Mouse (Mus musculus) limb, embryonic 14.5 days (tissue): ENCODE results near the gene H2afy2. TPM values are rescaled to one million over a fixed set of nuclear protein-coding genes. Genes with fewer than 3 reads are reported as not detected.

Experiments
- ATAC-seq: fragments of 200-750 bp; cut with Nextera tagmentation; 2 replicates; pipeline ENCODE4 v1.8.0; 2017; ENCODE audit warnings: low read depth, moderate number of reproducible peaks, moderate TSS enrichment; ENCODE audit not compliant: low FRiP score
- DNase-seq: peaks from one replicate; pipeline ENCODE4 v3.0.0-alpha.2; 2015; ENCODE audit warnings: low spot score
- H3K27ac ChIP-seq: fragments of 300-500 bp; sonication (generic); replicated peaks from 2 replicates; pipeline ENCODE4 v1.5.1; 2014; ENCODE audit warnings: low read depth, mild to moderate bottlenecking, low read length, moderate library complexity, mixed read lengths
- H3K27me3 ChIP-seq: fragments of 300-500 bp; sonication (generic); 2 replicates; pipeline ENCODE4 v1.6.1; 2014; ENCODE audit warnings: low read length, mixed read lengths; ENCODE audit not compliant: control insufficient read depth, insufficient read depth
- H3K36me3 ChIP-seq: fragments of 300-500 bp; sonication (generic); 2 replicates; pipeline ENCODE4 v1.6.1; 2014; ENCODE audit warnings: mild to moderate bottlenecking, low read length, moderate library complexity, mixed read lengths; ENCODE audit not compliant: control insufficient read depth, insufficient read depth
- H3K4me1 ChIP-seq: fragments of 300-500 bp; sonication (generic); 2 replicates; pipeline ENCODE4 v1.6.1; 2014; ENCODE audit warnings: antibody characterized with exemption, low read length, mixed read lengths; ENCODE audit not compliant: control insufficient read depth, insufficient read depth
- H3K4me2 ChIP-seq: fragments of 300-500 bp; sonication (generic); replicated peaks from 2 replicates; pipeline ENCODE4 v1.6.1; 2014; ENCODE audit warnings: low read depth, mild to moderate bottlenecking, low read length, moderate library complexity; ENCODE audit not compliant: severe bottlenecking
- H3K4me3 ChIP-seq: fragments of 300-500 bp; sonication (generic); replicated peaks from 2 replicates; pipeline ENCODE4 v1.5.1; 2014; ENCODE audit warnings: low read length
- H3K9ac ChIP-seq: fragments of 300-500 bp; sonication (generic); 2 replicates; pipeline ENCODE4 v1.6.1; 2014; ENCODE audit warnings: mild to moderate bottlenecking, low read depth, low read length, moderate library complexity; ENCODE audit not compliant: severe bottlenecking
- H3K9me3 ChIP-seq: fragments of 300-500 bp; sonication (generic); 2 replicates; pipeline ENCODE4 v1.6.1; 2016; ENCODE audit warnings: low read length; ENCODE audit not compliant: control insufficient read depth
- POLR2A ChIP-seq: fragments of 200-500 bp; IDR thresholded peaks from 2 replicates; pipeline ENCODE4 v1.8.0; 2012; ENCODE audit warnings: inconsistent platforms, mild to moderate bottlenecking, moderate library complexity, borderline replicate concordance; ENCODE audit not compliant: insufficient read depth, insufficient read length; ENCODE audit errors: extremely low read depth
- WGBS: fragments of 180-500 bp; shearing (Covaris S2); extraction: QIAGEN DNeasy Blood & Tissue Kit; methylation state at CpG from one replicate; pipeline ENCODE4 v1.1.7; 2014; 5-methylcytosine and 5-hydroxymethylcytosine counted together
- polyA plus RNA-seq, 2 experiments: library from polyadenylated mRNA; depleted of rRNA in 1 of 2; stranded (reverse) in 1 of 2; unstranded in 1 of 2; fragments of >200 nt; fragmentation: Nextera tagmentation in 1 of 2; extraction: Ambion mirVana in 1 of 2; gene quantifications; 2 replicates each; pipeline versions ENCODE4 v1.2.1 to v1.2.3; 2012 to 2014

The H2afy2 gene
- polyA plus RNA-seq (2012; rRNA removed) (87.8 and 90.3 TPM in 2 replicates), polyA plus RNA-seq (2014; fragmentation: Nextera tagmentation; extraction: Ambion mirVana) (111 and 138 TPM in 2 replicates)

- Histone ChIP-seq H3K9me3 (no peaks in the 10 kb centered on the region), H3K9ac (peak within 1 kb of the TSS; percentile 99), H3K4me1 (peaks cover 17% of the 10 kb centered on the region), H3K4me3 (peak within 1 kb of the TSS; percentile 92), H3K36me3 (no peaks in the 10 kb centered on the region), H3K27me3 (no peaks in the 10 kb centered on the region), H3K4me2 (peak within 1 kb of the TSS; percentile 72), H3K27ac (peak within 1 kb of the TSS; percentile 97)
- WGBS = 1% methylated on average over 46 of the region's 50 CpGs
- ATAC-seq = peak; percentile 88
- TF ChIP-seq POLR2A = peak; percentile 92; the same call in 1 of the 2 replicates
- peak; percentile 83 for DNase-seq
Observed at GRCm38 (mm10) chr10:61783621-61784251, at the start of gene H2afy2. Gene H2afy2, minus strand, starts transcription at chr10:61784147.

GRCm38 (mm10) chr10:61832713-61833112 lies 48.8 kb upstream of the H2afy2 start:
- H3K36me3 ChIP-seq = no peaks in the 10 kb centered on the region
- H3K4me2 ChIP-seq = no peak overlapping the region
- no peak overlapping the region for H3K9ac ChIP-seq
- TF ChIP-seq POLR2A = no peak
- ATAC-seq (no peak), DNase-seq (no peak)
- 78% methylated on average over 11 of the region's 11 CpGs for WGBS
- peaks cover 26% of the 10 kb centered on the region for H3K4me1 ChIP-seq
- H3K9me3 ChIP-seq = no peaks in the 10 kb centered on the region
- H3K27me3 ChIP-seq = no peaks in the 10 kb centered on the region
- H3K27ac ChIP-seq = no peak overlapping the region
- H3K4me3 ChIP-seq = no peak overlapping the region

- no peak for TF ChIP-seq POLR2A
- DNase-seq (no peak), ATAC-seq (no peak)
- H3K9ac ChIP-seq = no peak overlapping the region
- no peaks in the 10 kb centered on the region for H3K9me3 ChIP-seq
- no peak overlapping the region for H3K27ac ChIP-seq
- WGBS = 79% methylated on average over 6 of the region's 6 CpGs
- H3K27me3 ChIP-seq = no peaks in the 10 kb centered on the region
- peaks cover 36% of the 10 kb centered on the region for H3K4me1 ChIP-seq
- H3K4me2 ChIP-seq = no peak overlapping the region
- no peak overlapping the region for H3K4me3 ChIP-seq
- H3K36me3 ChIP-seq = no peaks in the 10 kb centered on the region
Observed at GRCm38 (mm10) chr10:61831741-61832140, 47.8 kb upstream of the H2afy2 start.

GRCm38 (mm10) chr10:61831251-61831650 lies 47.3 kb upstream of the H2afy2 start:
- Histone ChIP-seq H3K27me3 (no peaks in the 10 kb centered on the region), H3K36me3 (no peaks in the 10 kb centered on the region), H3K4me1 (peaks cover 40% of the 10 kb centered on the region), H3K9me3 (no peaks in the 10 kb centered on the region), H3K4me3 (no peak overlapping the region), H3K27ac (no peak overlapping the region), H3K9ac (no peak overlapping the region), H3K4me2 (peak overlapping the region; percentile 9; the same call in 1 of the 2 replicates)
- no peak for DNase-seq
- no peak for ATAC-seq
- 65% methylated on average over 12 of the region's 12 CpGs for WGBS
- TF ChIP-seq POLR2A = no peak

- ATAC-seq (peak; percentile 61; the same call in 1 of the 2 replicates), DNase-seq (peak; percentile 30)
- H3K27me3 ChIP-seq = no peaks in the 10 kb centered on the region
- WGBS = 35% methylated on average over 9 of the region's 9 CpGs
- peak overlapping the region; percentile 9; the same call in 1 of the 2 replicates for H3K4me2 ChIP-seq
- no peak overlapping the region for H3K27ac ChIP-seq
- H3K9ac ChIP-seq = no peak overlapping the region
- H3K4me3 ChIP-seq = no peak overlapping the region
- H3K36me3 ChIP-seq = no peaks in the 10 kb centered on the region
- no peaks in the 10 kb centered on the region for H3K9me3 ChIP-seq
- TF ChIP-seq POLR2A = no peak
- H3K4me1 ChIP-seq = peaks cover 44% of the 10 kb centered on the region
Observed at GRCm38 (mm10) chr10:61830817-61831216, 46.9 kb upstream of the H2afy2 start.
